21 mouse cellular contexts compared by ENCODE assay signal in the genomic region with DNA sequence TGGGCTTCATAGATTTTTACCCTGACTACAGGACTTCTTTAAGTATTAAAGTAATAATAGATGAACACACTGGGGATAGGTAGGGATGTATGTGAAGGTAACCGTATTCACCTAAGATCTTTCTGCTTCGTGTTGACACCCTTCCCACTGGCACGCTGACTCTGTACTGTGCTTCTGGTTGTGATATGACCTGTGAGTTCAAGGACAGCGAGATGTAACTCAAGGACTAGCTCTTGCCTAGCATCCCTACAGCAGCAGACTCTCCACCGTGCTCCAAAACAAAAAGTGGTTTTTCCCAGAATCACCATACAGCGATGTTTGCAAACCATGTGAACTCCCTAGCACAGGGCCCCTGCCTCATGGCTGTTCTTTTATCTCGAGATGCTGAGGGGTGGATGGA. TPM values are rescaled to one million over a fixed set of nuclear protein-coding genes. Genes with fewer than 3 reads are reported as not detected.
A peak's percentile ranks its signal among the peaks of the same experiment; 100 is the strongest.
DNase-seq lines count a peak whose midpoint lies in the region; ATAC-seq lines count a peak whose summit lies in the region.
"Had no signal": no experiment of that assay in that cellular context is flagged by ENCODE, and none has a peak within 500 bp of the region (broad histone marks: within the 10 kb centered on the region; RNA-seq: fewer than 3 reads in every experiment).

No protein-coding gene starts in this region.

- H3K4me2 ChIP-seq in midbrain, embryonic 11.5 days, result no peak overlapping the region
- H3K4me2 ChIP-seq in midbrain, embryonic 13.5 days (replicated peaks), result no peak overlapping the region

- H3K4me3 ChIP-seq in heart, embryonic 10.5 days, result no peak overlapping the region
- no peak overlapping the region for H3K4me3 ChIP-seq in midbrain, embryonic 11.5 days (ENCODE audit: low read depth, low read length)
- H3K4me3 ChIP-seq in midbrain, embryonic 13.5 days (replicated peaks), result no peak overlapping the region

- H3K27me3 ChIP-seq in heart, embryonic 10.5 days (ENCODE audit: insufficient read depth, poor library complexity, severe bottlenecking), result no peaks in the 10 kb centered on the region
- no peaks in the 10 kb centered on the region for H3K27me3 ChIP-seq in midbrain, embryonic 11.5 days (ENCODE audit: control insufficient read depth, insufficient read depth, low read length)
- H3K27me3 ChIP-seq in midbrain, embryonic 13.5 days, result no peaks in the 10 kb centered on the region
- H3K27me3 ChIP-seq: CH12.LX, Patski had no signal

- H3K4me1 ChIP-seq in heart, embryonic 10.5 days, result no peaks in the 10 kb centered on the region
- H3K4me1 ChIP-seq in midbrain, embryonic 11.5 days (ENCODE audit: control insufficient read depth, insufficient read depth, low read length), result no peaks in the 10 kb centered on the region
- H3K4me1 ChIP-seq in midbrain, embryonic 13.5 days (replicated peaks), result no peaks in the 10 kb centered on the region

- intact Hi-C loops in heart, postnatal 10 days (cut with DNase I), result no loop called here

- H3K9ac ChIP-seq in midbrain, embryonic 11.5 days (ENCODE audit: low read length), result no peak overlapping the region
- H3K9ac ChIP-seq in midbrain, embryonic 13.5 days (replicated peaks), result no peak overlapping the region

- peak; percentile 48 for DNase-seq in heart, adult 11 months
- no peak for DNase-seq in heart, adult 18-20 months
- DNase-seq in heart, embryonic 10.5 days (ENCODE audit: low spot score), result peak; percentile 65
- DNase-seq in heart, postnatal 10 days, result no peak
- DNase-seq in midbrain, embryonic 11.5 days (ENCODE audit: low spot score, missing footprints), result peak; percentile 53
- DNase-seq: adrenal gland, adult 2 months; adrenal gland, adult 8-10 months; adrenal gland, postnatal 10 days; adrenal gland, postnatal 14 days; adrenal gland, postnatal 25 days; adrenal gland, postnatal 36 days; B cell, adult 2 months; cerebellum, adult 11 months; cerebellum, adult 11-12 months; cerebellum, adult 18-20 months had no signal

- 94% methylated on average over 7 of the region's 7 CpGs for WGBS in heart, embryonic 10.5 days
- WGBS in midbrain, embryonic 11.5 days, result 93% methylated on average over 7 of the region's 7 CpGs
- 97% methylated on average over 7 of the region's 7 CpGs for WGBS in midbrain, embryonic 13.5 days

- peaks cover 75% of the 10 kb centered on the region for H3K36me3 ChIP-seq in heart, embryonic 10.5 days
- peaks cover 12% of the 10 kb centered on the region for H3K36me3 ChIP-seq in midbrain, embryonic 11.5 days (ENCODE audit: control insufficient read depth, insufficient read depth, low read length)
- H3K36me3 ChIP-seq in midbrain, embryonic 13.5 days, result peaks cover 65% of the 10 kb centered on the region

- ATAC-seq in midbrain, embryonic 11.5 days (ENCODE audit: low FRiP score), result no peak
- no peak for ATAC-seq in midbrain, embryonic 13.5 days
- ATAC-seq: activated CD4-positive, CD25-positive, alpha-beta regulatory T cell, adult 4 months; CD4-positive, CD25-positive, alpha-beta regulatory T cell, adult 4 months; Patski had no signal

- H3K9me3 ChIP-seq in heart, embryonic 10.5 days, result no peaks in the 10 kb centered on the region
- H3K9me3 ChIP-seq in midbrain, embryonic 11.5 days (ENCODE audit: control insufficient read depth, low read length), result no peaks in the 10 kb centered on the region
- no peaks in the 10 kb centered on the region for H3K9me3 ChIP-seq in midbrain, embryonic 13.5 days
- H3K9me3 ChIP-seq: G1E had no signal

- H3K27ac ChIP-seq in heart, embryonic 10.5 days, result no peak overlapping the region
- H3K27ac ChIP-seq in midbrain, embryonic 11.5 days (ENCODE audit: low read depth, low read length), result no peak overlapping the region
- no peak overlapping the region for H3K27ac ChIP-seq in midbrain, embryonic 13.5 days

RNA-seq across cellular contexts. Expression of a gene that starts 36.7 kb away (rescaled TPM):
- total RNA-seq in heart, adult 18-20 months (2021), result 1 to 10 TPM; 3.4 to 4.1 TPM
- polyA plus RNA-seq in heart, embryonic 10.5 days (2016; fragmentation: Nextera tagmentation; extraction: Ambion mirVana), result 7.6 and 8.5 TPM in 2 replicates
- total RNA-seq in heart, postnatal 10 days (2021), result 1 to 10 TPM; 6.3 to 8.1 TPM
- polyA plus RNA-seq in midbrain, embryonic 11.5 days (2014; fragmentation: Nextera tagmentation; extraction: Ambion mirVana), result 10.8 and 13.0 TPM in 2 replicates
- 15.7 and 16.9 TPM in 2 replicates for polyA plus RNA-seq in midbrain, embryonic 13.5 days (2015; fragmentation: Nextera tagmentation; extraction: Ambion mirVana)

RNA-seq across cellular contexts. Expression of a gene that starts 47.2 kb away (rescaled TPM):
- 1 to 10 TPM; 4.4 to 4.9 TPM for total RNA-seq in heart, adult 18-20 months (2021)
- 9.0 and 9.9 TPM in 2 replicates for polyA plus RNA-seq in heart, embryonic 10.5 days (2016; fragmentation: Nextera tagmentation; extraction: Ambion mirVana)
- 1 to 10 TPM; 6.4 to 9.8 TPM for total RNA-seq in heart, postnatal 10 days (2021)
- 14.6 and 14.7 TPM in 2 replicates for polyA plus RNA-seq in midbrain, embryonic 11.5 days (2014; fragmentation: Nextera tagmentation; extraction: Ambion mirVana)
- 12.3 and 13.8 TPM in 2 replicates for polyA plus RNA-seq in midbrain, embryonic 13.5 days (2015; fragmentation: Nextera tagmentation; extraction: Ambion mirVana)

RNA-seq across cellular contexts. Expression of a gene that starts 56.2 kb away (rescaled TPM):
- 10 to 100 TPM; 46.7 to 47.9 TPM for total RNA-seq in heart, adult 18-20 months (2021)
- 69.6 and 80.0 TPM in 2 replicates for polyA plus RNA-seq in heart, embryonic 10.5 days (2016; fragmentation: Nextera tagmentation; extraction: Ambion mirVana)
- total RNA-seq in heart, postnatal 10 days (2021), result 10 to 100 TPM; 44.6 to 45.7 TPM
- polyA plus RNA-seq in midbrain, embryonic 11.5 days (2014; fragmentation: Nextera tagmentation; extraction: Ambion mirVana), result 60.9 and 63.5 TPM in 2 replicates
- 48.8 and 49.8 TPM in 2 replicates for polyA plus RNA-seq in midbrain, embryonic 13.5 days (2015; fragmentation: Nextera tagmentation; extraction: Ambion mirVana)

Comparison
In these comparisons a context has a peak if more than half of its experiments do, and no peak if none do; other contexts are left out.
1. DNase-seq: peak in heart, adult 11 months (single experiment), heart, embryonic 10.5 days (single experiment) and midbrain, embryonic 11.5 days (single experiment); none in heart, adult 18-20 months (0 of 2) and heart, postnatal 10 days (0 of 2).